Mouse (Mus musculus) CH12.LX (cell line): ENCODE measurements at regions not wholly inside any gene's neighbourhood (a gene's known extent, or its start where the extent isn't known, plus 50 kb on each side); places are given as distances from the start of the nearest gene placed in this dataset.

Experiments used
- CHD2 ChIP-seq: IDR thresholded peaks from 2 replicates; pipeline ENCODE4 v1.6.1; 2011; ENCODE audit warnings: low read length, improper control_type of control experiment
- MXI1 ChIP-seq: IDR thresholded peaks from 2 replicates; pipeline ENCODE4 v1.6.1; 2011; ENCODE audit warnings: mild to moderate bottlenecking, low read depth, low read length, improper control_type of control experiment
- ZNF384 ChIP-seq: IDR thresholded peaks from 2 replicates; pipeline ENCODE4 v1.6.1; 2012; ENCODE audit warnings: low read depth, low read length, improper control_type of control experiment, inconsistent platforms

DNA sequence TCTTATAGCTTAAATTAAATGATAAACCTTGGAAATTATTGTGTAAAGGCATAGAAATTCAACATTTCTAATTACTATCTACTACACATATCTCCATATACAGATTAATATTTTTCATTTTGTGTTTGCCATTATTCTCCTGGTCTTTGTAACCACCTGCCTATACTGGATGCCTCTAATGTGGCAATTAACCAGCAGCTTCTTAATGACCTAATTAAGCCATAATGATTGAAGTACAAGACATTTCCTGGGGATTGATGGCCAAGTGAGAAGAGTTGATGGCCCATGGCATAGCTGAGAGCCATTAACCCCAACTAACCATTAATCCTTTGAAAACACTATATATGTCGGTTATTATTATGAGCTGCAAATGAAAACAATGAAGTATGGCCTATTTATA is 811.7 kb downstream of the Mat2b start:
- TF ChIP-seq MXI1 (no peak), ZNF384 (no peak), CHD2 (no peak)
